Mouse (Mus musculus): ENCODE data around the gene Gpn2. TPM values are rescaled to one million over a fixed set of nuclear protein-coding genes. Genes with fewer than 3 reads are reported as not detected.

Gpn2 gene
- polyA plus RNA-seq (2015; fragmentation: Nextera tagmentation; extraction: Ambion mirVana): 20.7 and 20.8 TPM in 2 replicates

GRCm38 (mm10) chr4:133584059-133584951 lies at the start of gene Gpn2:
Gpn2 (plus strand) TSS chr4:133584362.
- H3K27me3 ChIP-seq: no peaks in the 10 kb centered on the region
- peak; percentile 81; the same call in 1 of the 2 replicates for ATAC-seq (ENCODE audit: borderline replicate concordance, extremely low read depth, low FRiP score, low TSS enrichment)
- peak within 1 kb of the TSS; percentile 81 for H3K9ac ChIP-seq
- H3K36me3 ChIP-seq: peaks cover 47% of the 10 kb centered on the region
- no peaks in the 10 kb centered on the region for H3K9me3 ChIP-seq
- WGBS: under 1% methylated on average over 63 of the region's 65 CpGs
- H3K4me1 ChIP-seq: peaks cover 13% of the 10 kb centered on the region
- peak within 1 kb of the TSS; percentile 63 for H3K27ac ChIP-seq
- peak within 1 kb of the TSS; percentile 88 for H3K4me3 ChIP-seq
- peak within 1 kb of the TSS; percentile 94 for H3K4me2 ChIP-seq

GRCm38 (mm10) chr4:133536081-133536480 lies 48.1 kb upstream of the Gpn2 start:
- no peaks in the 10 kb centered on the region for H3K4me1 ChIP-seq
- H3K27me3 ChIP-seq: no peaks in the 10 kb centered on the region
- no peak overlapping the region for H3K27ac ChIP-seq
- H3K36me3 ChIP-seq: peaks cover 82% of the 10 kb centered on the region
- H3K9me3 ChIP-seq: no peaks in the 10 kb centered on the region
- no peak overlapping the region for H3K4me3 ChIP-seq
- ATAC-seq (ENCODE audit: borderline replicate concordance, extremely low read depth, low FRiP score, low TSS enrichment): no peak
- H3K4me2 ChIP-seq: no peak overlapping the region
- 86% methylated on average over 3 of the region's 3 CpGs for WGBS
- no peak overlapping the region for H3K9ac ChIP-seq

GRCm38 (mm10) chr4:133536652-133537051 lies 47.5 kb upstream of the Gpn2 start:
- ATAC-seq (ENCODE audit: borderline replicate concordance, extremely low read depth, low FRiP score, low TSS enrichment): no peak
- Histone ChIP-seq H3K9ac (no peak overlapping the region), H3K27me3 (no peaks in the 10 kb centered on the region), H3K4me1 (no peaks in the 10 kb centered on the region), H3K36me3 (peaks cover 81% of the 10 kb centered on the region), H3K4me3 (no peak overlapping the region), H3K4me2 (no peak overlapping the region), H3K27ac (no peak overlapping the region), H3K9me3 (no peaks in the 10 kb centered on the region)
- WGBS: 93% methylated on average over 5 of the region's 5 CpGs

GRCm38 (mm10) chr4:133545272-133546231 lies 38.6 kb upstream of the Gpn2 start, which contains the start of gene Nudc:
Nudc (minus strand) TSS chr4:133545996.
- H3K9ac ChIP-seq: peak within 1 kb of the TSS; percentile 91
- peak; percentile 96 for ATAC-seq (ENCODE audit: borderline replicate concordance, extremely low read depth, low FRiP score, low TSS enrichment)
- peak within 1 kb of the TSS; percentile 74 for H3K4me2 ChIP-seq
- no peaks in the 10 kb centered on the region; the same call in 1 of the 2 replicates for H3K9me3 ChIP-seq
- H3K4me1 ChIP-seq: peaks cover 18% of the 10 kb centered on the region
- H3K4me3 ChIP-seq: peak within 1 kb of the TSS; percentile 100
- WGBS: under 1% methylated on average over 74 of the region's 77 CpGs
- no peaks in the 10 kb centered on the region for H3K27me3 ChIP-seq
- peaks cover 10% of the 10 kb centered on the region; the same call in 1 of the 2 replicates for H3K36me3 ChIP-seq
- H3K27ac ChIP-seq: peak within 1 kb of the TSS; percentile 82

DNA sequence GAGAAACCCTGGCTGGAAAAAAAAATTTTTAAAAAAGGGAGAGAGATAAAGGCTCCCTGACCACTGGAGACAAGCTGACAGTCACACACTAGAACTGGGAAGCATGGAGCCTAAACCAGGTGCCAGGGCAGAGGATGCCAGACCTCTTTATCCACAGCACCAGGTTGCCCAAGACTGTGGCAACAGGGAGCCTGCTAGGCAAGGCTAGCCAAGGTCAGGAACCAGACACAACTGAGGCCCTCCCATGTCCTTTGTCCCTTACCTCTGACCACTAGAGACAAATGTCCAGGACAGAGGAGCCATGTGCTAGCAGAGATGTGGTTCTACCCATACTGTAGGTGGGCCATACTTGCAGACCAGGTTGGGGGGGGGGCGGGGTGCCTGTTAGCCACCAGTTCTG lies 32.1 kb upstream of the Gpn2 start:
- Histone ChIP-seq H3K9me3 (no peaks in the 10 kb centered on the region; the same call in 1 of the 2 replicates), H3K4me2 (no peak overlapping the region), H3K27me3 (peaks cover 5% of the 10 kb centered on the region; the same call in 1 of the 2 replicates), H3K4me3 (no peak overlapping the region), H3K27ac (no peak overlapping the region), H3K9ac (no peak overlapping the region), H3K36me3 (no peaks in the 10 kb centered on the region), H3K4me1 (no peaks in the 10 kb centered on the region)
- no peak for ATAC-seq (ENCODE audit: borderline replicate concordance, extremely low read depth, low FRiP score, low TSS enrichment)
- WGBS: 100% methylated on average over 1 of the region's 1 CpGs

DNA sequence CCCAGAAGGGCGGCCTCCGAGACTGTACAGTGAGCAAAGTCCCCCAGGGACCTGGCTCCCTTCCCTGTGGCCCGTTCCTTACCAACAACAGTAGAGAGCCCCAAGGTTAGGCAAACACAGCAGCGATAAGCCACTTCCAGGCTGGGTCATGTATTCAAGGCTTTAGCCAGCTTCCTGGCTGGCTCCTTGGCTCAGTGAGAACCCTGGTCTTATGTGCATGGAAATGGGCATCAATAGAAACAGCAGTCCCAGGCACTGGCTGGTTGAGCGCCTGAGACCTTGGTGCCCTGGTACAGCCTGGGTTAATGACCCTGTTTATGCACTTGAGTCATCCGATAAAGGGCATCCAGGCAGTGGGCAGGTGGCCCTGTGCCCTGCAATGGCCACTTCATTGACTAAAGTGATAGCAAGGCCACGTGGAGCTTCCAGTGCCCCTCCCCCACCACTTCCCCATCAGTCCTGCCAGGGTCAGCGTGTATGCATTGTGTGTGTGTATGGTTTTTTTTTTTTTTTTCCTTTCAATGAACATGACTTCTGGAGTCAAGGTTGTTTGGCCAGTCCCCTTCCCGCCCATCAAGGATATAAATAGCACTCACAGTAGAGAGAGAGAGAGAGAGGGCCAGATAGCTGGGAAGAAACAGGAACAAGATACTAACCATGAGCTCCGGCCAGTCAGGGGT lies 31.3 kb upstream of the Gpn2 start, which contains the start of gene Nr0b2:
Nr0b2 (plus strand) TSS at position 609 of the 680 bp plus-strand sequence.
- Histone ChIP-seq H3K9ac (no peak within 1 kb of the TSS), H3K9me3 (no peaks in the 10 kb centered on the region; the same call in 1 of the 2 replicates), H3K4me1 (no peaks in the 10 kb centered on the region), H3K4me2 (no peak within 1 kb of the TSS), H3K4me3 (no peak within 1 kb of the TSS), H3K27me3 (peaks cover 5% of the 10 kb centered on the region; the same call in 1 of the 2 replicates), H3K27ac (no peak within 1 kb of the TSS), H3K36me3 (no peaks in the 10 kb centered on the region)
- WGBS: 51% methylated on average over 10 of the region's 10 CpGs
- 0 out of 2 replicates have a peak, but pooled peaks have one; percentile 23 for ATAC-seq (ENCODE audit: borderline replicate concordance, extremely low read depth, low FRiP score, low TSS enrichment)

DNA sequence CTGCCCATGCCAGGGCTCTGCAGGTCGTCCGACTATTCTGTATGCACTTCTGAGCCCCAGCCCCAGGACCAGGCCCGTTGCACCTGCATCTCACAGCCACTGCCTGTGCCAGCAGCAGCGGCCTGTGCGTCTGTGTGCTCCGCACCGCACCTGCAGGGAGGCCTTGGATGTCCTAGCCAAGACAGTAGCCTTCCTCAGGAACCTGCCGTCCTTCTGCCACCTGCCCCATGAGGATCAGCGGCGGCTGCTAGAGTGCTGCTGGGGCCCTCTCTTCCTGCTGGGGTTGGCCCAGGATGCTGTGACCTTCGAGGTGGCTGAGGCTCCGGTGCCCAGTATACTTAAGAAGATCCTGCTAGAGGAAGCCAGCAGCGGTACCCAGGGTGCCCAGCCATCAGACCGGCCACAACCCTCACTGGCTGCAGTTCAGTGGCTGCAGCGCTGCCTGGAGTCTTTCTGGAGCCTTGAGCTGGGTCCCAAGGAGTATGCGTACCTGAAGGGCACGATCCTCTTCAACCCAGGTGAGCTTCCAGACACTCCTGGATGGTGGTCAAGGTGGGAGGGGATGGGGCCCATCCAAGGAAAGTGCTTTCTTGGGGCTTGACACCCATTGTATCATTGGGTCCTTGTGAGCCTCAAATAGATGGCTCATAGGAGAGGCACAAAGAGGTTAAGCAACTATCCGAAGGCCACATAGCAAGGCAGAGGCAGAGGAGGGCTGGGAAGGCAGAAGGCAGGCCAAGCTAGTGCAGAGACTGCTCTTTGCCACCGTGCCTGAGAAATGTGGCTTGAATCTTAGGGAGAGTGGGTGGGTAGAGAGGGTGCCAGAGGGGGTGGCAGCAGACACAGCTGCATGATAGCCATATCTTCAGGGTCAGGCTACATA lies 30.5 kb upstream of the Gpn2 start:
- 61% methylated on average over 19 of the region's 19 CpGs for WGBS
- no peak overlapping the region for H3K4me3 ChIP-seq
- H3K9ac ChIP-seq: no peak overlapping the region
- no peaks in the 10 kb centered on the region for H3K36me3 ChIP-seq
- no peak overlapping the region for H3K4me2 ChIP-seq
- H3K9me3 ChIP-seq: no peaks in the 10 kb centered on the region
- H3K27ac ChIP-seq: no peak overlapping the region
- H3K4me1 ChIP-seq: no peaks in the 10 kb centered on the region
- ATAC-seq (ENCODE audit: borderline replicate concordance, extremely low read depth, low FRiP score, low TSS enrichment): no peak
- peaks cover 5% of the 10 kb centered on the region; the same call in 1 of the 2 replicates for H3K27me3 ChIP-seq

- peaks cover 5% of the 10 kb centered on the region; the same call in 1 of the 2 replicates for H3K27me3 ChIP-seq
- 0 out of 2 replicates have a peak, but pooled peaks have one; percentile 42 for ATAC-seq (ENCODE audit: borderline replicate concordance, extremely low read depth, low FRiP score, low TSS enrichment)
- WGBS: 19% methylated on average over 10 of the region's 10 CpGs
- no peak overlapping the region for H3K27ac ChIP-seq
- H3K4me3 ChIP-seq: no peak overlapping the region
- no peaks in the 10 kb centered on the region for H3K36me3 ChIP-seq
- H3K9me3 ChIP-seq: no peaks in the 10 kb centered on the region
- H3K4me1 ChIP-seq: no peaks in the 10 kb centered on the region
- no peak overlapping the region for H3K4me2 ChIP-seq
- H3K9ac ChIP-seq: no peak overlapping the region
Measured at GRCm38 (mm10) chr4:133557041-133557717, 27.0 kb upstream of the Gpn2 start.

- WGBS: 67% methylated on average over 4 of the region's 4 CpGs
- Histone ChIP-seq H3K27me3 (peaks cover 5% of the 10 kb centered on the region; the same call in 1 of the 2 replicates), H3K4me2 (no peak overlapping the region), H3K4me3 (no peak overlapping the region), H3K27ac (no peak overlapping the region), H3K36me3 (no peaks in the 10 kb centered on the region), H3K4me1 (no peaks in the 10 kb centered on the region), H3K9me3 (no peaks in the 10 kb centered on the region), H3K9ac (no peak overlapping the region)
- no peak for ATAC-seq (ENCODE audit: borderline replicate concordance, extremely low read depth, low FRiP score, low TSS enrichment)
Measured at GRCm38 (mm10) chr4:133559846-133560245, 24.3 kb upstream of the Gpn2 start.

- no peak for ATAC-seq (ENCODE audit: borderline replicate concordance, extremely low read depth, low FRiP score, low TSS enrichment)
- H3K4me2 ChIP-seq: no peak overlapping the region
- no peak overlapping the region for H3K27ac ChIP-seq
- H3K4me3 ChIP-seq: no peak overlapping the region
- H3K4me1 ChIP-seq: no peaks in the 10 kb centered on the region
- no peaks in the 10 kb centered on the region for H3K36me3 ChIP-seq
- H3K9ac ChIP-seq: no peak overlapping the region
- no peaks in the 10 kb centered on the region for H3K27me3 ChIP-seq
- 59% methylated on average over 4 of the region's 4 CpGs for WGBS
- H3K9me3 ChIP-seq: no peaks in the 10 kb centered on the region
Measured at GRCm38 (mm10) chr4:133561622-133562021, 22.5 kb upstream of the Gpn2 start.

Measured in lung, embryonic 15.5 days (tissue).